Mouse (Mus musculus) CD4-positive, CD25-positive, alpha-beta regulatory T cell, adult 2 months (primary cell): ENCODE measurements at regions not wholly inside any gene's neighbourhood (a gene's known extent, or its start where the extent isn't known, plus 50 kb on each side); places are given as distances from the start of the nearest gene placed in this dataset.

Source experiments
- DNase-seq: peaks from one replicate; pipeline ENCODE4 v3.0.0-alpha.2; 2012; ENCODE audit warnings: low read depth, low spot score

- DNase-seq: no peak
These were observed 285.0 kb upstream of the Klf4 start for GRCm38 (mm10) chr4:55817035-55817818.

- no peak for DNase-seq
These were observed 283.6 kb upstream of the Klf4 start for GRCm38 (mm10) chr4:55815832-55816231.

- no peak for DNase-seq
These were observed 280.6 kb upstream of the Klf4 start for GRCm38 (mm10) chr4:55812846-55813245.

GRCm38 (mm10) chr4:55811656-55812055 is 279.4 kb upstream of the Klf4 start:
- no peak for DNase-seq

- no peak for DNase-seq
These were observed 276.2 kb upstream of the Klf4 start for GRCm38 (mm10) chr4:55808501-55808900.

- no peak for DNase-seq
These were observed 274.5 kb upstream of the Klf4 start for GRCm38 (mm10) chr4:55806799-55807198.

GRCm38 (mm10) chr4:55805255-55806051 is 273.2 kb upstream of the Klf4 start:
- no peak for DNase-seq

- no peak for DNase-seq
These were observed 269.8 kb upstream of the Klf4 start for GRCm38 (mm10) chr4:55802101-55802500.

- no peak for DNase-seq
These were observed 265.8 kb upstream of the Klf4 start for GRCm38 (mm10) chr4:55798099-55798498.

GRCm38 (mm10) chr4:55781329-55781847 is 249.1 kb upstream of the Klf4 start:
- DNase-seq: no peak

GRCm38 (mm10) chr4:55779581-55779980 is 247.3 kb upstream of the Klf4 start:
- no peak for DNase-seq

- no peak for DNase-seq
These were observed 243.6 kb upstream of the Klf4 start for GRCm38 (mm10) chr4:55775858-55776257.

GRCm38 (mm10) chr4:55774571-55774970 is 242.3 kb upstream of the Klf4 start:
- no peak for DNase-seq

GRCm38 (mm10) chr4:55769656-55770055 is 237.4 kb upstream of the Klf4 start:
- DNase-seq: no peak

- no peak for DNase-seq
These were observed 236.1 kb upstream of the Klf4 start for GRCm38 (mm10) chr4:55768325-55768724.

GRCm38 (mm10) chr4:55767133-55767532 is 234.9 kb upstream of the Klf4 start:
- DNase-seq: no peak

GRCm38 (mm10) chr4:55765780-55766179 is 233.5 kb upstream of the Klf4 start:
- no peak for DNase-seq

- no peak for DNase-seq
These were observed 230.8 kb upstream of the Klf4 start for GRCm38 (mm10) chr4:55763112-55763511.

GRCm38 (mm10) chr4:55762389-55762788 is 230.1 kb upstream of the Klf4 start:
- DNase-seq: no peak

GRCm38 (mm10) chr4:55757148-55757927 is 225.1 kb upstream of the Klf4 start:
- no peak for DNase-seq

GRCm38 (mm10) chr4:55749949-55750600 is 217.8 kb upstream of the Klf4 start:
- DNase-seq: no peak
